In genomic region chr11:113544017-113544640, GRCm38 (mm10) we compare ENCODE assay signal across 17 mouse cellular contexts.
DNase-seq lines count a peak whose midpoint lies in the region; ATAC-seq and TF ChIP-seq lines count a peak whose summit lies in the region.
"Had no signal": no experiment of that assay in that cellular context is flagged by ENCODE, and none has a peak within 500 bp of the region (broad histone marks: within the 10 kb centered on the region; RNA-seq: fewer than 3 reads in every experiment).

No protein-coding gene starts in this region.

- peak; percentile 32 for DNase-seq in lung, postnatal 0 days (ENCODE audit: low spot score)
- no peak for DNase-seq in lung, postnatal 10 days
- DNase-seq in CH12.LX (ENCODE audit: extremely low read depth) = peak; percentile 64
- DNase-seq in monocyte, adult 2 months (ENCODE audit: low read depth in 1 of 2, low spot score in 2 of 2) = peak; percentile 10 to 27
- no peak for DNase-seq in layer of hippocampus, postnatal 14 days (ENCODE audit: low spot score in 2 of 2)
- DNase-seq: adrenal gland, postnatal 14 days; cerebellum, postnatal 10 days; gastrocnemius, postnatal 10 days; spleen, adult 18-20 months had no signal

- in situ Hi-C loops in CH12.LX (cut with MboI; ENCODE audit: low pct_ligation_motif_present, low pct_unique_long_range_greater_than_20kb, low sequenced_read_pairs) = no loop called here

- WGBS in lung, postnatal 0 days = 78% methylated on average over 11 of the region's 11 CpGs
- WGBS in midbrain, embryonic 13.5 days = 92% methylated on average over 11 of the region's 11 CpGs
- 96% methylated on average over 11 of the region's 11 CpGs for WGBS in forebrain, embryonic 15.5 days

- H3K27me3 ChIP-seq in lung, postnatal 0 days (replicated peaks; ENCODE audit: insufficient read depth, low read length) = no peaks in the 10 kb centered on the region
- H3K27me3 ChIP-seq in CH12.LX (replicated peaks) = no peaks in the 10 kb centered on the region
- H3K27me3 ChIP-seq in midbrain, embryonic 13.5 days = no peaks in the 10 kb centered on the region
- H3K27me3 ChIP-seq in forebrain, embryonic 15.5 days = no peaks in the 10 kb centered on the region
- H3K27me3 ChIP-seq: limb, embryonic 13.5 days had no signal

- dilution Hi-C loops in CH12.LX (cut with MboI; ENCODE audit: extremely low pct_ligation_motif_present, extremely low pct_unique_long_range_greater_than_20kb, low sequenced_read_pairs) = no loop called here

- no peak for TF ChIP-seq EP300 in lung, postnatal 0 days (IDR thresholded peaks at IDR 0.05)
- no peak for TF ChIP-seq EP300 in CH12.LX (IDR thresholded peaks at IDR 0.05; ENCODE audit: low read length)

- no peaks in the 10 kb centered on the region for H3K79me2 ChIP-seq in CH12.LX (replicated peaks; ENCODE audit: control insufficient read depth, extremely low read depth, insufficient read depth, poor library complexity, severe bottlenecking)

- ATAC-seq in lung, postnatal 0 days = no peak
- peak; percentile 87 for ATAC-seq in granulocyte monocyte progenitor cell, adult 5-6 weeks (replicated peaks; ENCODE audit: poor library complexity, severe bottlenecking)
- no peak for ATAC-seq in midbrain, embryonic 13.5 days
- ATAC-seq in forebrain, embryonic 15.5 days (replicated peaks) = no peak
- ATAC-seq: forebrain, embryonic 16.5 days; inflammation-experienced regulatory T-cells, adult 6 months had no signal

- no peak for TF ChIP-seq CTCF in lung, postnatal 0 days (IDR thresholded peaks at IDR 0.05)
- no peak for TF ChIP-seq CTCF in CH12.LX (conservative IDR thresholded peaks at IDR 0.05 in 1 of 2, IDR thresholded peaks at IDR 0.05 in 1 of 2; ENCODE audit: low read depth in 2 of 2, low read length in 2 of 2)

- H3K36me3 ChIP-seq in lung, postnatal 0 days (ENCODE audit: insufficient read depth, low read length) = no peaks in the 10 kb centered on the region
- peaks cover 6 to 64% of the 10 kb centered on the region in 2 experiments for H3K36me3 ChIP-seq in CH12.LX (replicated peaks in 1 of 2; ENCODE audit: control insufficient read depth in 1 of 2, insufficient read depth in 1 of 2, low read length in 1 of 2)
- 0 out of 2 replicates have a peak, but pooled peaks cover 5% of the 10 kb centered on the region for H3K36me3 ChIP-seq in midbrain, embryonic 13.5 days
- H3K36me3 ChIP-seq in forebrain, embryonic 15.5 days = no peaks in the 10 kb centered on the region
- H3K36me3 ChIP-seq: limb, embryonic 13.5 days had no signal

- TF ChIP-seq RAD21 in CH12.LX (IDR thresholded peaks at IDR 0.05; ENCODE audit: low read depth, low read length) = no peak

- H3K4me1 ChIP-seq in lung, postnatal 0 days (ENCODE audit: insufficient read depth, low read depth, low read length) = no peaks in the 10 kb centered on the region
- H3K4me1 ChIP-seq in CH12.LX (ENCODE audit: control insufficient read depth in 1 of 2, insufficient read depth in 2 of 2) = peaks cover 3 to 31% of the 10 kb centered on the region in 2 experiments
- peaks cover 4% of the 10 kb centered on the region; the same call in 1 of the 2 replicates for H3K4me1 ChIP-seq in midbrain, embryonic 13.5 days (replicated peaks)
- H3K4me1 ChIP-seq in forebrain, embryonic 15.5 days = peaks cover 8% of the 10 kb centered on the region

- no peak overlapping the region for H3K27ac ChIP-seq in lung, postnatal 0 days (ENCODE audit: low read length)
- H3K27ac ChIP-seq in CH12.LX (ENCODE audit: insufficient read depth, low read depth) = no peak overlapping the region
- no peak overlapping the region for H3K27ac ChIP-seq in midbrain, embryonic 13.5 days
- no peak overlapping the region for H3K27ac ChIP-seq in forebrain, embryonic 15.5 days (replicated peaks)
- H3K27ac ChIP-seq: left cerebral cortex, adult 2 months; limb, embryonic 13.5 days had no signal

- no peak overlapping the region for H3K9ac ChIP-seq in lung, postnatal 0 days (replicated peaks; ENCODE audit: low read depth)
- no peak overlapping the region for H3K9ac ChIP-seq in CH12.LX (ENCODE audit: insufficient read depth, low read depth)
- no peak overlapping the region for H3K9ac ChIP-seq in midbrain, embryonic 13.5 days (replicated peaks)
- H3K9ac ChIP-seq in forebrain, embryonic 15.5 days (replicated peaks) = no peak overlapping the region
- H3K9ac ChIP-seq: limb, embryonic 13.5 days had no signal

- H3K9me3 ChIP-seq in lung, postnatal 0 days (ENCODE audit: low read length) = no peaks in the 10 kb centered on the region
- peaks cover 18% of the 10 kb centered on the region for H3K9me3 ChIP-seq in CH12.LX (replicated peaks; ENCODE audit: low read length)
- H3K9me3 ChIP-seq in midbrain, embryonic 13.5 days = 0 out of 2 replicates have a peak, but pooled peaks cover 5% of the 10 kb centered on the region
- no peaks in the 10 kb centered on the region for H3K9me3 ChIP-seq in forebrain, embryonic 15.5 days

- TF ChIP-seq POLR2A in CH12.LX (IDR thresholded peaks at IDR 0.05; ENCODE audit: low read depth, low read length) = no peak

- no peak overlapping the region for H3K4me2 ChIP-seq in lung, postnatal 0 days (replicated peaks; ENCODE audit: low read depth, low read length)
- H3K4me2 ChIP-seq in CH12.LX (ENCODE audit: insufficient read depth, low read depth, poor library complexity, severe bottlenecking) = no peak overlapping the region
- H3K4me2 ChIP-seq in midbrain, embryonic 13.5 days (replicated peaks) = no peak overlapping the region
- H3K4me2 ChIP-seq in forebrain, embryonic 15.5 days (replicated peaks) = no peak overlapping the region
- H3K4me2 ChIP-seq: limb, embryonic 13.5 days had no signal

- no peak overlapping the region for H3K4me3 ChIP-seq in lung, postnatal 0 days (ENCODE audit: low read depth, low read length)
- H3K4me3 ChIP-seq in CH12.LX (replicated peaks in 1 of 3; ENCODE audit: low read depth in 2 of 3, low read length in 2 of 3, poor library complexity in 1 of 3) = no peak overlapping the region
- no peak overlapping the region for H3K4me3 ChIP-seq in midbrain, embryonic 13.5 days (replicated peaks)
- no peak overlapping the region for H3K4me3 ChIP-seq in forebrain, embryonic 15.5 days
- H3K4me3 ChIP-seq: left cerebral cortex, adult 2 months; limb, embryonic 13.5 days; myocyte had no signal

TF ChIP-seq in CH12.LX, 34 proteins besides CTCF, POLR2A, EP300 and RAD21:
- TF ChIP-seq PAX5 (IDR thresholded peaks at IDR 0.05; ENCODE audit: low read length) = no peak
- 0 out of 2 replicates have a peak, but pooled peaks have one; percentile 11 for TF ChIP-seq ELF1 (IDR thresholded peaks at IDR 0.05; ENCODE audit: low read depth, low read length)

Comparison
In these comparisons a context has a peak if more than half of its experiments do, and no peak if none do; other contexts are left out.
1. DNase-seq: peak in lung, postnatal 0 days (single experiment), CH12.LX (single experiment) and monocyte, adult 2 months (2 of 2); none in lung, postnatal 10 days (single experiment) and layer of hippocampus, postnatal 14 days (0 of 2).